Mouse (Mus musculus): Measurements from ENCODE around the gene Grm4.

GRCm38 (mm10) chr17:27434066-27434465 is 87.1 kb downstream of the Grm4 start:
- no peak for TF ChIP-seq CTCF (IDR thresholded peaks at IDR 0.05; ENCODE audit: control insufficient read depth, insufficient read depth, low read length)
- no peak for TF ChIP-seq POLR2A (IDR thresholded peaks at IDR 0.05; ENCODE audit: borderline replicate concordance, control insufficient read depth, low read depth, low read length)
